Mouse (Mus musculus): Measurements from ENCODE around the gene Smg9. TPM values are rescaled to one million over a fixed set of nuclear protein-coding genes. Genes with fewer than 3 reads are reported as not detected.

The Smg9 gene
- 21.5 and 24.5 TPM in 2 replicates for polyA plus RNA-seq (2014; fragmentation: Nextera tagmentation; extraction: Ambion mirVana)

GRCm38 (mm10) chr7:24399256-24400081, at the start of gene Smg9:
Gene Smg9, plus strand, starts transcription at chr7:24399619.
- WGBS = 2% methylated on average over 66 of the region's 66 CpGs
- Histone ChIP-seq H3K27ac (ENCODE audit: low read depth) (peak within 1 kb of the TSS; percentile 97), H3K36me3 (ENCODE audit: insufficient read depth) (peaks cover 16% of the 10 kb centered on the region), H3K4me1 (ENCODE audit: insufficient read depth) (no peaks in the 10 kb centered on the region), H3K9ac (peak within 1 kb of the TSS; percentile 61), H3K9me3 (ENCODE audit: low read depth, low read length) (0 out of 2 replicates have a peak, but pooled peaks cover 3% of the 10 kb centered on the region), H3K4me2 (peak within 1 kb of the TSS; percentile 69), H3K4me3 (ENCODE audit: low read depth, low read length) (peak within 1 kb of the TSS; percentile 61), H3K27me3 (ENCODE audit: insufficient read depth, low read length) (no peaks in the 10 kb centered on the region)
- TF ChIP-seq CTCF (IDR thresholded peaks at IDR 0.05; ENCODE audit: low read depth) = no peak
- ATAC-seq (ENCODE audit: insufficient read depth) (peak; percentile 95), DNase-seq (peak; percentile 100)

GRCm38 (mm10) chr7:24355646-24356045, 43.8 kb upstream of the Smg9 start:
- ATAC-seq (ENCODE audit: insufficient read depth) (no peak), DNase-seq (no peak)
- no peaks in the 10 kb centered on the region for H3K9me3 ChIP-seq (ENCODE audit: low read depth, low read length)
- H3K27me3 ChIP-seq (ENCODE audit: insufficient read depth, low read length) = no peaks in the 10 kb centered on the region
- no peaks in the 10 kb centered on the region for H3K36me3 ChIP-seq (ENCODE audit: insufficient read depth)
- H3K9ac ChIP-seq = no peak overlapping the region
- H3K27ac ChIP-seq (ENCODE audit: low read depth) = no peak overlapping the region
- no peak overlapping the region for H3K4me3 ChIP-seq (ENCODE audit: low read depth, low read length)
- 77% methylated on average over 6 of the region's 6 CpGs for WGBS
- H3K4me1 ChIP-seq (ENCODE audit: insufficient read depth) = no peaks in the 10 kb centered on the region
- no peak for TF ChIP-seq CTCF (IDR thresholded peaks at IDR 0.05; ENCODE audit: low read depth)
- H3K4me2 ChIP-seq = no peak overlapping the region

- 80% methylated on average over 10 of the region's 10 CpGs for WGBS
Measured at GRCm38 (mm10) chr7:24356081-24356480, 43.3 kb upstream of the Smg9 start.

GRCm38 (mm10) chr7:24357899-24358298, 41.5 kb upstream of the Smg9 start:
- TF ChIP-seq CTCF (IDR thresholded peaks at IDR 0.05; ENCODE audit: low read depth) = peak; percentile 60

More at GRCm38 (mm10) chr7:24356081-24356480, 43.3 kb upstream of the Smg9 start:
- H3K4me2 ChIP-seq = no peak overlapping the region
- H3K27ac ChIP-seq (ENCODE audit: low read depth) = no peak overlapping the region
- H3K27me3 ChIP-seq (ENCODE audit: insufficient read depth, low read length) = no peaks in the 10 kb centered on the region
- no peak for DNase-seq
- H3K9ac ChIP-seq = no peak overlapping the region
- H3K36me3 ChIP-seq (ENCODE audit: insufficient read depth) = no peaks in the 10 kb centered on the region
- H3K4me1 ChIP-seq (ENCODE audit: insufficient read depth) = no peaks in the 10 kb centered on the region
- H3K4me3 ChIP-seq (ENCODE audit: low read depth, low read length) = no peak overlapping the region
- no peaks in the 10 kb centered on the region for H3K9me3 ChIP-seq (ENCODE audit: low read depth, low read length)
- ATAC-seq (ENCODE audit: insufficient read depth) = no peak
- TF ChIP-seq CTCF (IDR thresholded peaks at IDR 0.05; ENCODE audit: low read depth) = no peak

GRCm38 (mm10) chr7:24359269-24359668, 40.1 kb upstream of the Smg9 start:
- Histone ChIP-seq H3K27ac (ENCODE audit: low read depth) (no peak overlapping the region), H3K4me1 (ENCODE audit: insufficient read depth) (no peaks in the 10 kb centered on the region), H3K27me3 (ENCODE audit: insufficient read depth, low read length) (no peaks in the 10 kb centered on the region), H3K9ac (no peak overlapping the region), H3K9me3 (ENCODE audit: low read depth, low read length) (no peaks in the 10 kb centered on the region), H3K4me3 (ENCODE audit: low read depth, low read length) (no peak overlapping the region), H3K36me3 (ENCODE audit: insufficient read depth) (no peaks in the 10 kb centered on the region), H3K4me2 (no peak overlapping the region)
- 18% methylated on average over 9 of the region's 9 CpGs for WGBS
- ATAC-seq (ENCODE audit: insufficient read depth) (no peak), DNase-seq (peak; percentile 84)
- TF ChIP-seq CTCF (IDR thresholded peaks at IDR 0.05; ENCODE audit: low read depth) = no peak

More at GRCm38 (mm10) chr7:24357899-24358298, 41.5 kb upstream of the Smg9 start:
- H3K4me1 ChIP-seq (ENCODE audit: insufficient read depth) = no peaks in the 10 kb centered on the region
- no peak for DNase-seq
- no peak overlapping the region for H3K4me3 ChIP-seq (ENCODE audit: low read depth, low read length)
- no peak overlapping the region for H3K9ac ChIP-seq
- no peaks in the 10 kb centered on the region for H3K9me3 ChIP-seq (ENCODE audit: low read depth, low read length)
- WGBS = 46% methylated on average over 4 of the region's 4 CpGs
- H3K27me3 ChIP-seq (ENCODE audit: insufficient read depth, low read length) = no peaks in the 10 kb centered on the region
- no peak for ATAC-seq (ENCODE audit: insufficient read depth)
- H3K27ac ChIP-seq (ENCODE audit: low read depth) = no peak overlapping the region
- H3K4me2 ChIP-seq = no peak overlapping the region
- H3K36me3 ChIP-seq (ENCODE audit: insufficient read depth) = no peaks in the 10 kb centered on the region

GRCm38 (mm10) chr7:24361001-24361400, 38.4 kb upstream of the Smg9 start:
- H3K9ac ChIP-seq = no peak overlapping the region
- no peaks in the 10 kb centered on the region for H3K36me3 ChIP-seq (ENCODE audit: insufficient read depth)
- H3K4me2 ChIP-seq = no peak overlapping the region
- H3K4me3 ChIP-seq (ENCODE audit: low read depth, low read length) = no peak overlapping the region
- TF ChIP-seq CTCF (IDR thresholded peaks at IDR 0.05; ENCODE audit: low read depth) = peak; percentile 42; the same call in 1 of the 2 replicates
- WGBS = 58% methylated on average over 4 of the region's 4 CpGs
- no peaks in the 10 kb centered on the region for H3K4me1 ChIP-seq (ENCODE audit: insufficient read depth)
- DNase-seq = no peak
- ATAC-seq (ENCODE audit: insufficient read depth) = no peak
- H3K27ac ChIP-seq (ENCODE audit: low read depth) = no peak overlapping the region
- no peaks in the 10 kb centered on the region for H3K27me3 ChIP-seq (ENCODE audit: insufficient read depth, low read length)
- no peaks in the 10 kb centered on the region for H3K9me3 ChIP-seq (ENCODE audit: low read depth, low read length)

- TF ChIP-seq CTCF (IDR thresholded peaks at IDR 0.05; ENCODE audit: low read depth) = peak; percentile 47
- no peaks in the 10 kb centered on the region for H3K9me3 ChIP-seq (ENCODE audit: low read depth, low read length)
- no peak overlapping the region for H3K4me2 ChIP-seq
- H3K27ac ChIP-seq (ENCODE audit: low read depth) = no peak overlapping the region
- no peak overlapping the region for H3K9ac ChIP-seq
- DNase-seq = peak; percentile 31
- WGBS = 22% methylated on average over 7 of the region's 7 CpGs
- no peak for ATAC-seq (ENCODE audit: insufficient read depth)
- H3K4me3 ChIP-seq (ENCODE audit: low read depth, low read length) = no peak overlapping the region
- no peaks in the 10 kb centered on the region for H3K36me3 ChIP-seq (ENCODE audit: insufficient read depth)
- H3K27me3 ChIP-seq (ENCODE audit: insufficient read depth, low read length) = no peaks in the 10 kb centered on the region
- H3K4me1 ChIP-seq (ENCODE audit: insufficient read depth) = no peaks in the 10 kb centered on the region
Measured at GRCm38 (mm10) chr7:24363228-24363627, 36.2 kb upstream of the Smg9 start.
